Mouse (Mus musculus): Measurements from ENCODE around the gene Nrxn3.

DNA sequence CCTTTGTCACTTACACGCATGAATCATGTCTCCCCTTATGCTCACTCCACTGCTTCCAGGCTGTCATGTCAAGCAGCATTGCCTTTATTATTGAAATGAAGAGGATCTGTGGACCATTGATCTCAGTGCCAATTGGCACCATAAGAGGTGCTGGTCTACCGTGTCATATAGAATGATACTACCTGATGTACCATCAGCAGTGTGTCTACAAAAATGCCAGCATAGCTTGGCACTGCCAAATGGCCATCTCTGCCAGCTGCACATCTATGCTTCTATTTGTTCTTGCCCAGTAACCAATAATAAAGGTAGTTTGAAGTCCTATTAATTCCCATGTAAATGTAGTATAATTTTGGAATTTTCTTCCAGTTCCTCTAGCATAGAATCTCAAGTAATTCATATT, 1340.8 kb downstream of the Nrxn3 start:
- no peak for TF ChIP-seq USF1 (IDR thresholded peaks at IDR 0.05; ENCODE audit: low read depth)
- no peak for TF ChIP-seq SRF (IDR thresholded peaks at IDR 0.05; ENCODE audit: control insufficient read depth, insufficient read length, low read depth)
